Mouse (Mus musculus) embryo, embryonic 10.5 days (tissue): ENCODE data around the gene Ppm1h.

Experiments used
- DNase-seq: peaks from one replicate; pipeline ENCODE4 v3.0.0-alpha.2; 2015; ENCODE audit warnings: low spot score

Gene Ppm1h

DNA sequence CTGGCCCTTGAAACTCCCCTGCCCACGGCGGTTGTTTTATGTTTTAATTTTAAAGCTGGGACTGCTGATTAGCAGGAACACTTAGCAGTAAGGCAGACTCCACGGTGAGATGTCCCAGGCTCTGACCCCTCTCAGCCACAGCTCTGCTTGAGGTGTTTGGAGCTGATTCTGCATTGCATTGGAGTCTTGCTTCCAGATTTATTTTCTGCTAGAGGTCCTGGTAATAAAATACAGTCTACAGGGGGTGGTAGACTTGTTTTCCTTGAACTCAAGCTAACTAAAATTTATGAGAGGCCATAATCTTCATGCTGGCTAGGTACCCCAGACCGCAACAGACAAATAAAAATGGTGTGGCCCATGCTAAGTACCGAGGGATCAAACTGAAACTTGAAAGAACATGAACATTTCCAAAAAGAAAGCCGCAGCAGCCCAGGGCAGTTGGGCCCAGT is 90.4 kb downstream of the Ppm1h start:
- peak; percentile 25 for DNase-seq

DNA sequence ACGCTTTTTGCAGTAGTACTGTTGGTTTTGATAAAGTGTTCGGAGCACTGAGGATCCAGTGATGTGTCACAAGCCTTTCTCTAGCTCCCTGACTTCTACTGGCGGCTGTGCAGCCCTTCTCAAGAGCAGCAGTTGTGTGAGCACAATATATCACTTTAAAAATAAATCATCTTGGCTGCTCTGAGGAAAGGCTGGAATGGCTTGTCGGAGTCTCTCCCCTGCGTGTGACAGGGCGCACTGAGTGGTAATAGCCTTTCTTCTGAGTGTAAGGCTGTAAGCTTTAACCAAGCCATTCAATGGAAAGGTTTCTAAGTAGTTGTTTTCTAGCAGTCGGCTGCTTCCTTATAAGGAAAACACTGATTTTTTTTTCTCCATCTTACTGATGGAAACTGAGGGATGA is 91.8 kb downstream of the Ppm1h start:
- no peak for DNase-seq

- DNase-seq, result no peak
Measured at GRCm38 (mm10) chr10:122770987-122771386, 92.4 kb downstream of the Ppm1h start.

DNA sequence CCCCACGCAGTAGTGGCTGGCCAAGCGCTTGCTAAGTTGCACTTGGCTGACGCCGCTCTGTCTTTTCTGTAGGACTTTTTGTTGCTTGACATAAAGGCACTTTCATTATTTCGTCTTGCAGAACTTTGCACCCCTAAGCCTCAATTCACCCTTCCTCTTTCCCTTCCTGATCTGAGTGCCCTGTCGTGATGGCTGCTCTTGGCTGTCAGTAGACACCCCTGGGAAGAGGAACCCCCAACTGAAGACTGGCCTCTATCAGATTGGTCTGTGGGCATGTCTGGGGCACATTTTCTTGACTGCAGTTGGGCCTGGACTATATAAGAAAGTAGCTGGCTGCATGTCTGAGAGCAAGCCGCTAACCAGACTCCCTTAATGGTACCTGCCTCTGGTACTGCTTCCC is 95.6 kb downstream of the Ppm1h start:
- DNase-seq, result no peak

DNA sequence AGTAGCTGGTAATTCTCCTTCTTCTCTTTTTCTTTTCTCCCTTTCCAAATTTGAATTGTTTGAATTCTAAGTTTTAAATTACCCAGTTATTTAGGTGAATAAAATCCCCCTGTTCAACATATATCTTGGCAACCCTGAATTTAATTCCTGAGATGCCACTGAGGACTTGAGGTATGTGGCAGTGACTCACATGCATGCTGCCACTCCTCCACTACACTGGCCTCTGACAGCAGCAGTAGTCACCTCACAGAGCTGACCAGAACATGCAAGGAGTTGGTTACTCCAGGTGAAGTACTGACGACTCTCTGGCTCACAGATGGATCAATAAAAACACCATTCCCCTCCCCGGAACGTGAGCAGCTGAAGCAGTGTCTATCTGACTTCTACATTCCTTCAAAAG is 98.9 kb downstream of the Ppm1h start:
- no peak for DNase-seq

GRCm38 (mm10) chr10:122777939-122778655 is 99.5 kb downstream of the Ppm1h start:
- no peak for DNase-seq

- peak; percentile 77 for DNase-seq
Measured at GRCm38 (mm10) chr10:122779351-122779750, 100.8 kb downstream of the Ppm1h start.

DNA sequence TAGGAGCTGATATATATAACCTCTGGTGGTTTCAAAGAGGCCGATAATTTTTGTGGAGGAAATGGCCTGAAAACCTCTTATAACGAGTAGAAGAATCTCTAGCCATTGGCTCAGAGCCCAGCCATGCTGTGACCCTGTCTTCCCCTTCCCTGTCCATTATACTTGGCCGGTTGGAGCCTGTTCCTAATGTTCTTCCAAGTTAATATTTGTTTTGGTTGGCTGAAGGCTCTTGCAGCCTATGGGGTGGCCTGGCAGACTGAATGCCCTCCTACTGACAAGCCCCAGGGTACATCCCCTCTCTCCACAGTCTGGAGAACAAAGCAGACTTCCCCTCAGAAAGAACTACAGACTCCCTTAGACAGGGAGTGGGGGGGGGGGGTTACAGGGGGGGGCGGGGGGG is 104.2 kb downstream of the Ppm1h start:
- DNase-seq, result peak; percentile 32

DNA sequence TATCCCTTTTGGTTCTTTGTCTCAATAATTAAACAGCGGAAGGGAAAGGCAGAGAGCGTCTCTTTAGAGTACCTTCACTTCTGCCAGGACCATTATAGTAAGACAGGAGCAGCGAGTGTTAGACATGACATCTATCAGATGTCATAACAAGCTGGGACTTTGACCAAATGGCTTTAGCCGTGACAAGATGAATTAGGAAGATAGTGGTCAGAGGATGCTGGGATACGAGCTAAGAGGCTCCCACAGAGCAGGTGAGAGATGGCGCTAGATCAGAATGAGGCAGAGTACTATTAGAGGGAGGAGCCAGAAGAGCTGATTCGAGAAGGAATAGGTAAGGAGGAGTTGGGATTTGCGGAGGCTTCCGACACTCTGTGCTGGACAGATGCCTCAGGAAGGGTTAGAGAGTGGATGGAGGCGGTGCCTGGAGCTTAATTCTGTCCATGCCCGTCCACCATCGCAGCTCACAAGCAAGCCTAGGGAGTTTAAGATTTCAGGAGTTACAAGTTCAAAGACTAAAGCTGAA is 111.1 kb downstream of the Ppm1h start:
- no peak for DNase-seq

DNA sequence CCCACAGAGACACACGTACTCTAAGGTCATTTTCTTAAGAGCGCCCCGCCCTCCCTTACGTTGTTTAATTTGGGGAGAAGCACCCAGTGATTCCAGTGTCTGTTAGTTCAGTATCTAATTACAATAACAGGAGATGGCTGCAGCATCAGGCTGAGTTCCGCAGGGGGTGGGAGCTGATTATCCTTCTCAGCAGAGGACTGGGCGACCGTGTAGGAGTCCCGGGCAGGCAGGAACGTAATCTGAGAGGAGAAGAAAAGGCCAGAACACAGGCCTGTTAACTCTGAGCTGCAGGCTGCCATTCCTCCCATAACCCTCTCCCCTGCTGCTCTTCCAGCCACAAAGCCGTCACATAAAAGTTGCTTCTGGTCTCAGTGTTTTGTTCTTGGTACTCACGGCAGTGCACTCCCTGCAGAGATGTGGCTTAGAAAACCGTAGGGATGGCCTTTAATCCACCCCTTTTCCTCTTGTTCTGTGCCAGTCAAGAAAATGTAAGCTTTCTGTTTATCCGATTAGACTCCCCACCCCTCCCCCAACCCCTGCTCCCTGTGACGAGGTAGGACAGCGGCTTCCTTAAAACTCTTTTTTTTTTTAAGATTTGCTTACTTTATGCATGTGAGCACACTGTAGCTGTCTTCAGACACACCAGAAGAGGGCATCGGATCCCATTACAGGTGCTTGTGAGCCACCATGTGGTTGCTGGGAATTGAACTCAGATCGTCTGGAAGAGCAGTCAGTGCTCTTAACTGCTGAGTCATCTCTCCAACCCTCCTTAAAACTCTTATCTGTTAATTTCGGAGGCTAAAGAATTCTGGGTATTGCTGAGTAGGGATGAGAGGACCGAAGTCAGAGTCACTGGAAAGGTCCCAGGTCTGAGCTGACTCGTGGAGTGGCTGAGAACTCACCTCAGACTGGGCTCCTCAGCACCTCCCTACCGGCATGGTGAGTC is 113.7 kb downstream of the Ppm1h start:
- peak; percentile 73 for DNase-seq

DNA sequence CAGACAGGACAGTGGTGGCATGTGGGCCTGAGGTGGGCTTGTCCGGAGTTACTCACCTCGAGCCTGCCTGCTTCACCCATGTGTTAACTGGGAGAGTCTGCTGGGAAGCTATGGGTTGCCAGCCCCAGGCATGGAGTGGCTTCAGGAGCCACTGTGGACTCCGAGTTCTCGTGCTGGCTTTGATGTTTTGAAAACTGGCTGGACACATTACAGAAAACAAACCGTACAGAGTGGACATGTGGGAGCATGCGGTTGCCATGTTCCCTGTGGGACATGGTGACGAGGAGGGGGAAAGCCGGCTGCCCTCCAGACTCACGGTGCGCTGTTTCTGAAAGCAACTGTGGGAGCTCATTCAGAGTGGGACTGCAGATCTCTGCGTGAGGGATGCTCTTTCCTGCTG is 114.6 kb downstream of the Ppm1h start:
- no peak for DNase-seq

GRCm38 (mm10) chr10:122794187-122794850 is 115.8 kb downstream of the Ppm1h start:
- peak; percentile 90 for DNase-seq

DNA sequence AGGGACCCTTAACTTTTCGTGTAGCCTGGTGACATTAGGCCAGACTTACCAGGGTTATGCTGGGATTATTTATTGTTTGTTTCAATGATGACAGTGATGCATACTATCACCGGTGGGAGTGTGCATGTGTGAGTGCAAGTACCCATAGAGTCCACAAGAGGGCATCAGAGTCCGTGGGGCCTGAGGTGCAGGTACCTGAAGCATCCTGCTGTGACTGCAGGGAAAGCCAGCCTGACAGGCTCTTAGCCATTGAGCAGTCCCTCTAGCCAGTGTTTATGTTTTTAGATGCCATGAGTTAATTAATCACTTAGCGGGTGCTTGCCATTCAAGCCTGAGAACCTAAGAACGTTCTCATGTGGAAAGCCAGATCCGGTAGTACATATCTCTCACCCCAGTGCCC is 119.4 kb downstream of the Ppm1h start:
- DNase-seq, result no peak

DNA sequence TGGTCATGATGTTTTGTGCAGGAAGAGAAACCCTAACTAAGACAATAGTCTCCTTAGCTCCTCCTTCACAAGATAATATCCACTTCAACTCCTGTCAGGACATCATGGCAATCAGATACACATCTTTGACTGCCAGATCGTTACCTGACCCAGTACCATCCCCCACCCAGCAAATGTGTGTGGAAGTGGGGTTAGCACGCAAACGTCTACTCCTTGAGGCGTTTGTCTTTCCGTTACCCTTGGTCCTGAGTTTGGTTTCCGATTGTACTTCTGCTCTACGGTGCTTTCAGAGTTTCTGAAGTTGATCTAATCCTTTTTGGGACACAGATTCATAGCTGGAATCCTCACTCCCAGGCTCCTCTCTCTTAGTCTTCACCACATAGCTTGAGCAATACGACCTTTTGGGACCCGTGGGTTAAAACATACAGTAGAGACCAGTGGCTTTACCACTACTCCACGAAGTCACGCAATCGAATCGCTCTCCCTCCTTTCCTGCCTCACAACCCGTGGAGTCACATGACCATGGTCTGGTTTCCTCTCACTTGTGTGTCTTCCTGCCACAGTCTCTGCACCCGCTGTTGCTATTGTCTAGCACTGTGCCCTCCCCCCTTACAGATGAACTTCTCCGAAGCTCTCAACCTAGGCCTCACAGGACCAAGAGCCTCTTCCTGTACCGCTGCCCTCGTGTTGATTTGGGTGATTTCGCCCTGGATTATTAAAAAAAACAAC is 121.6 kb downstream of the Ppm1h start:
- DNase-seq, result no peak

DNA sequence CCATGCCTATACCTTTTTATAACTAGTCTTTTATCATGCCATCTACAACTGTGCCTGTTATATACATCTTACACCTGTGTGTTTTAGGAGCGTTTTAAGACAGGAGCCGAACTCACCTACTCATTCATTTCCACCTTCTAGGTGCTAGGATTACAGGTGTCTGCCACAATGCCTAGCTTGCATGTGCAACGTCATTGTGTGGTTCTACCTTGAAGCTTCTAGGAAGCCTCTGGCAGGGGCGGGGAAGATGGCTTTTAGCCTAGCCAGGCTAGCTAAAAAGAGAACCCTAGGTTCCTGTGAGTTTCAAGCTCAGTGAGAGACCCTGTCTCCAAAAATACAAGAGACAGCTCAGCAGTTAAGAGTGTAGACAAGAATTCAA is 122.2 kb downstream of the Ppm1h start:
- DNase-seq, result no peak

DNA sequence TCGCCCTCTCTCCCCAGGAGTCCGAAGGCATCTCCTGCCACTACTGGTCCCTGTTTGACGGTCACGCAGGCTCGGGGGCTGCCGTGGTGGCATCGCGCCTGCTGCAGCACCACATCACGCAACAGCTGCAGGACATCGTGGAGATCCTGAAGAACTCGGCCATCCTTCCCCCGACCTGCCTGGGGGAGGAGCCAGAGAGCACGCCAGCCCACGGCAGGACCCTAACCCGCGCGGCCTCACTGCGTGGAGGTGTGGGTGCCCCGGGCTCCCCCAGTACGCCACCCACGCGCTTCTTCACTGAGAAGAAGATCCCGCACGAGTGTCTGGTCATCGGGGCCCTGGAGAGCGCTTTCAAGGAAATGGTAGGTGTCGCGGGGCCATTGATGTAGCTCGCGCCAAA is 123.7 kb downstream of the Ppm1h start:
- peak; percentile 18 for DNase-seq

DNA sequence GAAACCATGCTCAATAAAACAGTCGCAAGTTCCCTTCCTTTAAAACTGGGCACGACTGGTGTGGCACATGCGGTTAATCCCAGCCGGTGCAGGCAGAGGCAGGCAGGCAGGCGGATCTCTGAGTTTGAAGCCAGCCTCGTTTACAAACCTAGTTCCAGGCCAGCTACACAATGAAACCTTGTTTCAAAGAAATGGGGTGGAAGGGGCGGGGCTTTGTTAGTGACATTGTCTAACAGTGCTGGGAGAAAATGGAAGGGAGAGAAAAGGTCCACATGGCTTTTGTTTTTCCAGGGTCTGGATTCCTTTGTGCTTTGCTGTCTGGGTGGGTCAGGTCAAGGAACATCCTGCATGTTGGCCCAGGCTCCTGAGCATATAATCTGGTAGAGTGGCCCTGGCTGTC is 124.3 kb downstream of the Ppm1h start:
- DNase-seq, result peak; percentile 58

DNA sequence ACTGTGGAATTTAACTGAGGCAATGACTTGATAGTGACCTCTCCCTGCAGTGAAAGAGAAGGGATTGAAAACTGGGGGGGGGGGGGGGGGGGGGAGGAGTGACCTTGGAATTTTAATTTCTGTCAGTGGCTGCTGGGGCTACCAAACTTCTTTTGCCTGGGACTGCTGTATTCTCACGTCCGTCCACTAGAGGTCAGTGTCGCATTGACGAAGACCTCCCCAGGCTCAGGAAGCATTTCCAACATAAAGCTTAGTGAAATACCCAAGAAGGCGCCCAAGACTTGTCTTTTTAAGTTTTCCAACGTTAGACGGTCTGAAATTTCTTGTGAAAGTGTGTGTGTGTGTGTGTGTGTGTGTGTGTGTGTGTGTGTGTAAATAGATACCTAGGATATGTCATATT is 125.3 kb downstream of the Ppm1h start:
- peak; percentile 88 for DNase-seq

DNA sequence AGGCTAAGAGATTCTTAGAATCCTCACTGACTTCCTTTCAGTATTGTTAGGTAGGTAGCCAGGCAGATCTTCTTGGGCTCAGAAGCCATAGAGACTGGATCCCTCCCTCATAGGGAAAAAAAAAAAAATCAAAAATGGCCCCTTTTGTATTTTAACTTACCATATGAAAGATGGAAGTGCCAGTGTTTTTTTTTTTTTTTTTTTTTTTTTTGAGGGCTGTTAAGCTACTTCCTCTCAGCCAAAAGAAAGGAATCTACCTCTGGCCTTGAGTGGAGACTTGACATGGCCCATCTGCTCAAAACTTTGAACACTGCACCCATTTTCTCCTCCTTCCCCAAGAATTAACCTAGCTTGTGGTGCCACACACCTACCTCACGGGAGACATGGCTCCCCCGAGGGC is 127.3 kb downstream of the Ppm1h start:
- DNase-seq, result no peak

GRCm38 (mm10) chr10:122807127-122808105 is 128.9 kb downstream of the Ppm1h start:
- peak; percentile 86 for DNase-seq

- no peak for DNase-seq
Measured at GRCm38 (mm10) chr10:122808186-122808585, 129.6 kb downstream of the Ppm1h start.
